Mouse (Mus musculus) liver, adult 2 months (tissue): ENCODE results near the gene Qpct. TPM values are rescaled to one million over a fixed set of nuclear protein-coding genes. Genes with fewer than 3 reads are reported as not detected.

ENCODE experiments used
- DNase-seq: peaks from one replicate; pipeline ENCODE4 v3.0.0-alpha.2; 2011; ENCODE audit warnings: low read depth, low spot score; ENCODE audit errors: extremely low read depth
- H3K27ac ChIP-seq: fragments of 200-500 bp; replicated peaks from 2 replicates; pipeline ENCODE4 v1.5.1; 2012; ENCODE audit warnings: low read depth, mild to moderate bottlenecking, control low read depth, inconsistent platforms, low read length; ENCODE audit not compliant: insufficient read depth
- H3K27me3 ChIP-seq: fragments of 200-500 bp; 2 replicates; pipeline ENCODE4 v1.6.1; 2012; ENCODE audit warnings: mild to moderate bottlenecking, moderate library complexity, low read length, inconsistent platforms; ENCODE audit not compliant: control insufficient read depth, insufficient read depth
- H3K36me3 ChIP-seq: fragments of 200-500 bp; 2 replicates; pipeline ENCODE4 v1.6.1; 2012; ENCODE audit warnings: low read length, inconsistent platforms; ENCODE audit not compliant: control insufficient read depth, insufficient read depth
- H3K4me1 ChIP-seq: fragments of 200-500 bp; 2 replicates; pipeline ENCODE4 v1.6.1; 2011; ENCODE audit warnings: low read length; ENCODE audit not compliant: control insufficient read depth, insufficient read depth
- H3K4me3 ChIP-seq: fragments of 200-500 bp; 2 replicates; pipeline ENCODE4 v1.5.1; 2011; ENCODE audit warnings: low read depth, mild to moderate bottlenecking, control low read depth, low read length, moderate library complexity; ENCODE audit not compliant: insufficient read depth
- H3K79me2 ChIP-seq: fragments of 200-500 bp; 2 replicates; pipeline ENCODE4 v1.6.1; 2012; ENCODE audit warnings: inconsistent platforms, mild to moderate bottlenecking, low read length, moderate library complexity; ENCODE audit not compliant: control insufficient read depth, insufficient read depth
- H3K9ac ChIP-seq: fragments of 200-500 bp; 2 replicates; pipeline ENCODE4 v1.6.1; 2012; ENCODE audit warnings: low read depth, mild to moderate bottlenecking, control low read depth, inconsistent platforms, low read length
- CTCF ChIP-seq: fragments of 200-500 bp; IDR thresholded peaks from 2 replicates; pipeline ENCODE4 v1.5.1; 2011; ENCODE audit warnings: low read depth, low read length, control low read depth
- POLR2A ChIP-seq: fragments of 200-500 bp; IDR thresholded peaks from 2 replicates; pipeline ENCODE4 v1.6.1; 2011; ENCODE audit warnings: low read length, control low read depth; ENCODE audit not compliant: insufficient read depth; ENCODE audit errors: extremely low read depth
- WGBS: fragments of 180-500 bp; shearing (Covaris S2); methylation state at CpG from one replicate; pipeline ENCODE4 v1.1.7; 2018; 5-methylcytosine and 5-hydroxymethylcytosine counted together
- polyA plus RNA-seq: library from polyadenylated mRNA; depleted of rRNA; stranded (reverse); fragments of >200 nt; gene quantifications from 2 replicates; pipeline ENCODE4 v1.2.3, GENCODE M21; 2012
- total RNA-seq: library from RNA; depleted of rRNA; stranded (reverse); fragments of >200 nt; gene quantifications from 2 replicates; pipeline ENCODE4 v1.2.3, GENCODE M21; 2014

Qpct gene
- total and polyA plus RNA-seq, 2 experiments, result 12.1 to 26.6 TPM

DNA sequence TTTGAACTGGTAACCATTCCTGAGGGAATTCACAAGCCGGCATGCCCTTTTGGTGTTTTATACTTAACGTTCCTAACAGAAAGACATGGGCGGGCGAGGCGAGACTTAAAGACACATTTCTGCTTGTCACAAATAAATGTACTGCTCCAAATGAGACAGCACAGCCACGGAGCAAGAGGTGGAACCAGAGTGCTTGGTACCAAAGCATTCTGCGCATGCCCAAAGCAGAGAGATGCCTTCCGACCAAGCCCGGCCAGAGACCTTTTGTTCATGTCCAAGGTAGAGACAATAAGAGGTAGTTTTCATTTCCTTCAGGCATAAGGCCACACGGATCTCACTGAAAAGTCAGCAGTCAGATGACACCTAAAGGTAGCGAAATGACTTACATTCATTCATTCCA is 20.2 kb downstream of the Qpct start:
- no peaks in the 10 kb centered on the region for H3K79me2 ChIP-seq
- WGBS, result 93% methylated on average over 11 of the region's 11 CpGs
- no peak overlapping the region for H3K27ac ChIP-seq
- H3K27me3 ChIP-seq, result no peaks in the 10 kb centered on the region
- DNase-seq, result no peak
- no peaks in the 10 kb centered on the region for H3K36me3 ChIP-seq
- no peak overlapping the region for H3K9ac ChIP-seq
- no peak for TF ChIP-seq CTCF
- no peak for TF ChIP-seq POLR2A
- peaks cover 19% of the 10 kb centered on the region for H3K4me1 ChIP-seq
- no peak overlapping the region for H3K4me3 ChIP-seq

DNA sequence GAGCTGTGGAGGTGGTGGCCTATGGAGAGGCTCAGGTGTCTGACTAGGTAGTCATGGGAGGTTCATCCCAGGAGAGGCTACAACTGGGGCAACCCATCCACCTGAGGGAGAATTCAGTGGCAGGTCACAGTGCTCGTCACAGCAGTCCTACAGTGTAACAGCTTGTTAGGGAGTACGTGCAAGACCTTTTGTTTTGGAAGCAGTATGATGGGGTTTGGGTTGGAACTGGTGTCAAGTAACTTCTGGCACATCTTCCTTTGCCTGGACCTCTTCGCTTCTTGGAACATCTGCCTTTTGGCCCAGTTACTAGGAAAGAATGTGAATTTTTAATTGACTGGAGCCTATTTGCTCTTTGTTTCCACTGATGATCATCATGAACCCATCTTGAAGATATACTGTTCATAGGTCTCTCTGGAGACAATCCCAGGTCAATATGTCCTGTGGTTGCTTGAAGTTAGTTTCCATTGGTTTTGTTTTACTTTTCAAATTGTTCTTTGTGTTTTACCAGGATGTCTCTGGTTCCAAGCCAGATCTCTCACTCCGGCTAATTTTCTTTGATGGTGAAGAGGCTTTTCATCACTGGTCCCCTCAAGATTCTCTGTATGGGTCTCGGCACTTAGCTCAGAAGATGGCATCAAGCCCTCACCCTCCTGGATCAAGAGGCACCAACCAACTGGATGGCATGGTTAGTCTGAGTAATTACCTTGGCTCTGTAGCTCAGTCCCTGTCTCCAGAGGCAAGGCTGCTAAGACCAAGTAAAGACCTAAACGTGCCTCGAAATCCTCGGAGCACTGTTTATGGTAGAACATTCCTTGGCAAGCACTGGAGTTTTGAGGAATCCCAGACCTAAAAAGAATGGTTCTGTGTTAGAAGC is 25.5 kb downstream of the Qpct start:
- 85% methylated on average over 8 of the region's 8 CpGs for WGBS

DNA sequence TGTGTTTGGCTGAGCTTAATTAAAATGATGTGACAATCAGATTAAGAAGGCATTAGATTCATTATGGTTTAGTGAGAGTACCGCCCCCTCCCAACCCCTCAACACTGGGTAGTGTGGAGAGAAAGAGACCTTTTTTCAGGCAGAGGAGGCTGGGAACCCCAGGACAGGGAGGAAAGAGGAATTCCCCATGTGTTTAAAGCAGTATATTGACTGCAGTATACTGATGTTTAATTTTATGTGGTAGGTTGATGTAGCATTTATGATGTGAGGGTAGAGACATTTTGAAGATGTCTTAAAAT is 26.1 kb downstream of the Qpct start:
- H3K9ac ChIP-seq, result no peak overlapping the region
- 81% methylated on average over 1 of the region's 1 CpGs for WGBS
- no peaks in the 10 kb centered on the region for H3K27me3 ChIP-seq
- no peak overlapping the region for H3K4me3 ChIP-seq
- DNase-seq, result no peak
- H3K27ac ChIP-seq, result no peak overlapping the region
- no peaks in the 10 kb centered on the region for H3K36me3 ChIP-seq
- TF ChIP-seq CTCF (no peak), POLR2A (no peak)
- no peaks in the 10 kb centered on the region for H3K79me2 ChIP-seq
- H3K4me1 ChIP-seq, result peaks cover under 1% of the 10 kb centered on the region; the same call in 1 of the 2 replicates

More for the DNA sequence above, 25.5 kb downstream of the Qpct start:
- H3K27ac ChIP-seq, result no peak overlapping the region
- H3K4me3 ChIP-seq, result no peak overlapping the region
- peaks cover 1% of the 10 kb centered on the region; the same call in 1 of the 2 replicates for H3K4me1 ChIP-seq
- H3K9ac ChIP-seq, result no peak overlapping the region
- TF ChIP-seq CTCF, result no peak
- no peak for TF ChIP-seq POLR2A
- H3K27me3 ChIP-seq, result no peaks in the 10 kb centered on the region
- H3K36me3 ChIP-seq, result no peaks in the 10 kb centered on the region
- no peaks in the 10 kb centered on the region for H3K79me2 ChIP-seq
- DNase-seq, result peak; percentile 22

DNA sequence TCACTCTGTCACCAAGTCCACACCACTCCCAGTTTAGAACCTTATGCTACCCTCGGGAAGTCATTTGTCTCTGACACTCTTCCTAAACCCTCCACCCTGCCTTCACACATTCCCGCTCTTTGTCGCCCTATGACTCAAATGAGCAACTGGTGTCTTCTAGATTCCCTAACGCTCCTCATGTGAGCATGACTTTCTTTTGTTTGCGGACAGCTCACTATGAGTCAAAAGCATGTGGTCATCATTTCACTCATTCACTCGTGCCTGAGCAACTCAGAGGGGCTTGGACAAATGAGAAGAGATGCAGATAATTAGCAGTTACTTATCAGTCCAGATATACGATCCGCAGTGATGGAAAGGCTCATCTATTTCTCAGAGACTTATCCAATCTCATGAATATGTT is 26.5 kb downstream of the Qpct start:
- TF ChIP-seq CTCF (no peak), POLR2A (no peak)
- WGBS, result 91% methylated on average over 8 of the region's 8 CpGs
- no peak for DNase-seq

DNA sequence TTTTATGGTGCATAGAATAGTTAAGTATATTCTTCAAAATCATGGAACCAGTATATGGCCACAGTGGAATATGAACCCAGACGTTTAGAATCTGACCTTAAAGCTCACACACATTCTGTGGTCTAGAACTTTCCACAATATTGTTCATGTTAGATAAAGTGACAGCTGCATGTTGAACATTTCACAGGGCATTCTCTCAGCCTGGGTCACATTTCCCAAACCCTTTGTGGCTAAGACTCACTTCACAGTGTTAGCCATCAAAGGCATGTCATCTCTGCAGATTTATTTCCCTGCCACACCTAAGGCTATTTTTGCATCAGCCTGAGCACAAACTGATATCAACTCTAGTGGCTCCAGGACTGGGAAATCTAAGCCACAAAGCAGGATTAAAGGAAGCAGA is 40.0 kb downstream of the Qpct start:
- Histone ChIP-seq H3K4me3 (no peak overlapping the region), H3K9ac (no peak overlapping the region), H3K4me1 (no peaks in the 10 kb centered on the region), H3K27ac (no peak overlapping the region), H3K79me2 (no peaks in the 10 kb centered on the region), H3K27me3 (no peaks in the 10 kb centered on the region), H3K36me3 (no peaks in the 10 kb centered on the region; the same call in 1 of the 2 replicates)
- TF ChIP-seq POLR2A (no peak), CTCF (no peak)
- DNase-seq, result no peak
- 59% methylated on average over 1 of the region's 1 CpGs for WGBS

More for the DNA sequence above, 26.5 kb downstream of the Qpct start:
- no peaks in the 10 kb centered on the region for H3K79me2 ChIP-seq
- H3K27ac ChIP-seq, result no peak overlapping the region
- H3K27me3 ChIP-seq, result no peaks in the 10 kb centered on the region
- no peak overlapping the region for H3K9ac ChIP-seq
- no peak overlapping the region for H3K4me3 ChIP-seq
- no peaks in the 10 kb centered on the region for H3K36me3 ChIP-seq
- H3K4me1 ChIP-seq, result no peaks in the 10 kb centered on the region
